Mouse (Mus musculus): Measurements from ENCODE around the gene Omp. TPM values are rescaled to one million over a fixed set of nuclear protein-coding genes. Genes with fewer than 3 reads are reported as not detected.

Omp gene
- total and polyA plus RNA-seq, 3 experiments: 0.08 TPM; not detected in 2

DNA sequence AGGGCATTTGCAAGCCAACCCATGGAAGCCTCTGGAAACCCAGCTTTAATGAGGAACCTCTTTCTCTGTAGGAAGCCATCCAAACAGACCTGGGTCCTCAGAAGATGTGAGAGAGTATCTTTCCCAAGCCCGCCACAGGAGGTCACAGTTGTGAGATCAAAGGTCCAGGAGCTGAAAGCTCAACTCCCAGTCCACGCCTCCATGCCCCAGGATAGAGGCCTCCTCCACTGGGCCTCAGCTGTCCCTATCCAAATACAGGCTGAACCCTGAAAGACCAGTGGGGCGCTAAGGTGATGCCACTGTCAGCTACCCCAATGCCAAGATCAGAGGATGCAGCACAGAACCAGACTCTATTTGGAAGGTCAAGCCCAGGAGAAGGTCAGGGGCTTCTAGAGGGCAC, 2.7 kb downstream of the Omp start:
- Histone ChIP-seq H3K4me3 (replicated peaks in 1 of 3; ENCODE audit: low read depth in 2 of 3, low read length in 2 of 3, poor library complexity in 1 of 3) (no peak overlapping the region), H3K9me3 (replicated peaks; ENCODE audit: low read length) (no peaks in the 10 kb centered on the region), H3K27ac (ENCODE audit: insufficient read depth, low read depth) (no peak overlapping the region), H3K27me3 (replicated peaks) (peaks cover 19% of the 10 kb centered on the region), H3K36me3 (replicated peaks in 1 of 2; ENCODE audit: control insufficient read depth in 1 of 2, insufficient read depth in 1 of 2, low read length in 1 of 2) (no peaks in the 10 kb centered on the region), H3K4me2 (ENCODE audit: insufficient read depth, low read depth, poor library complexity, severe bottlenecking) (no peak overlapping the region), H3K9ac (ENCODE audit: insufficient read depth, low read depth) (no peak overlapping the region), H3K4me1 (ENCODE audit: control insufficient read depth in 1 of 2, insufficient read depth in 2 of 2) (peaks cover 5 to 9% of the 10 kb centered on the region in 2 experiments), H3K79me2 (replicated peaks; ENCODE audit: control insufficient read depth, extremely low read depth, insufficient read depth, poor library complexity, severe bottlenecking) (no peaks in the 10 kb centered on the region)
- no peak for DNase-seq (ENCODE audit: extremely low read depth)
- no peak for TF ChIP-seq PAX5 (IDR thresholded peaks at IDR 0.05; ENCODE audit: low read length)
- no peak for TF ChIP-seq MEF2A (IDR thresholded peaks at IDR 0.05; ENCODE audit: borderline replicate concordance, low read depth, low read length)
- no peak for TF ChIP-seq ZKSCAN1 (IDR thresholded peaks at IDR 0.05; ENCODE audit: borderline replicate concordance, low read depth, low read length)
- TF ChIP-seq MAFK (IDR thresholded peaks at IDR 0.05; ENCODE audit: insufficient replicate concordance, low read length): no peak
- no peak for TF ChIP-seq KAT2A (IDR thresholded peaks at IDR 0.05; ENCODE audit: insufficient replicate concordance, low read length)
- TF ChIP-seq MXI1 (IDR thresholded peaks at IDR 0.05; ENCODE audit: low read depth, low read length): no peak
- no peak for TF ChIP-seq MAX (IDR thresholded peaks at IDR 0.05; ENCODE audit: low read length)
- no peak for TF ChIP-seq USF2 (conservative IDR thresholded peaks at IDR 0.05; ENCODE audit: low read depth, low read length)
- no peak for TF ChIP-seq RAD21 (IDR thresholded peaks at IDR 0.05; ENCODE audit: low read depth, low read length)
- TF ChIP-seq ZMIZ1 (IDR thresholded peaks at IDR 0.05; ENCODE audit: low read depth, low read length): no peak
- TF ChIP-seq BHLHE40 (IDR thresholded peaks at IDR 0.05; ENCODE audit: low read depth, low read length): no peak
- in situ Hi-C loops (cut with MboI; ENCODE audit: low pct_ligation_motif_present, low pct_unique_long_range_greater_than_20kb, low sequenced_read_pairs): loop anchor here (5.0 kb wide), 1 partner anchor 50 kb away; no protein-coding TSS in a partner anchor
- dilution Hi-C loops (cut with MboI; ENCODE audit: extremely low pct_ligation_motif_present, extremely low pct_unique_long_range_greater_than_20kb, low sequenced_read_pairs): no loop called here

DNA sequence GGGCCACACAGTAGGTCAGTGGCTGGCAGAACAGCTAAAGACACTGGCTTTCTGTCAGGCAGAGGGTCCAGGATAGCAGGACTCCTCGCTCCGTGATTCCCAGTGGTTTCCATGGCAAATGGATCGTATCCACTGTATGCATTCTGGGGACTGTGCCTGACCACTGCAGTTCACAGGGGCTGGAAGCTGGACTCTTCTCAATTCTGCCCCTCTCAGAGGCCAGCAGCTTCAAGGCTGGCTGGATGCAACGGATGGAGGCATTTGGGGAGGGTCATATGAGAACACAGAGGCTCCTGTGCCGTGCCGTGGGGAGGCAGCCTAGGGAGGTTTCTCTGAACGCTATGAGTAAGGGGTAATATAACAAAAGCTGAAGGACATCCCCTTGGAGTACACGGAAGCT, 3.1 kb downstream of the Omp start:
- H3K4me2 ChIP-seq (ENCODE audit: insufficient read depth, low read depth, poor library complexity, severe bottlenecking): no peak overlapping the region
- H3K27me3 ChIP-seq (replicated peaks): peaks cover 19% of the 10 kb centered on the region
- dilution Hi-C loops (cut with MboI; ENCODE audit: extremely low pct_ligation_motif_present, extremely low pct_unique_long_range_greater_than_20kb, low sequenced_read_pairs) (no loop called here), in situ Hi-C loops (cut with MboI; ENCODE audit: low pct_ligation_motif_present, low pct_unique_long_range_greater_than_20kb, low sequenced_read_pairs) (loop anchor here (5.0 kb wide), 1 partner anchor 50 kb away; no protein-coding TSS in a partner anchor)
- H3K79me2 ChIP-seq (replicated peaks; ENCODE audit: control insufficient read depth, extremely low read depth, insufficient read depth, poor library complexity, severe bottlenecking): no peaks in the 10 kb centered on the region
- peaks cover 5 to 7% of the 10 kb centered on the region in 2 experiments for H3K4me1 ChIP-seq (ENCODE audit: control insufficient read depth in 1 of 2, insufficient read depth in 2 of 2)
- DNase-seq (ENCODE audit: extremely low read depth): no peak
- H3K9me3 ChIP-seq (replicated peaks; ENCODE audit: low read length): no peaks in the 10 kb centered on the region
- TF ChIP-seq RCOR1 (conservative IDR thresholded peaks at IDR 0.05; ENCODE audit: low read depth, low read length) (no peak), TBP (conservative IDR thresholded peaks at IDR 0.05; ENCODE audit: low read depth, low read length) (no peak), GABPA (IDR thresholded peaks at IDR 0.05; ENCODE audit: insufficient replicate concordance, low read depth, low read length) (no peak), JUN (IDR thresholded peaks at IDR 0.05; ENCODE audit: insufficient read depth, low read depth, low read length) (no peak), PAX5 (IDR thresholded peaks at IDR 0.05; ENCODE audit: low read length) (no peak), ZNF384 (IDR thresholded peaks at IDR 0.05; ENCODE audit: low read depth, low read length) (no peak), ZKSCAN1 (IDR thresholded peaks at IDR 0.05; ENCODE audit: borderline replicate concordance, low read depth, low read length) (no peak), USF1 (IDR thresholded peaks at IDR 0.05; ENCODE audit: low read depth, low read length) (no peak), CTCF (conservative IDR thresholded peaks at IDR 0.05 in 1 of 2, IDR thresholded peaks at IDR 0.05 in 1 of 2; ENCODE audit: low read depth in 2 of 2, low read length in 2 of 2) (no peak), MAFK (IDR thresholded peaks at IDR 0.05; ENCODE audit: insufficient replicate concordance, low read length) (no peak), NELFE (IDR thresholded peaks at IDR 0.05; ENCODE audit: low read depth, low read length) (no peak), ELF1 (IDR thresholded peaks at IDR 0.05; ENCODE audit: low read depth, low read length) (no peak), HCFC1 (IDR thresholded peaks at IDR 0.05; ENCODE audit: low read depth, low read length) (no peak), SIN3A (IDR thresholded peaks at IDR 0.05; ENCODE audit: low read length) (no peak), MAX (IDR thresholded peaks at IDR 0.05; ENCODE audit: low read length) (no peak), POLR2AphosphoS2 (IDR thresholded peaks at IDR 0.05; ENCODE audit: low read depth, low read length) (no peak), RAD21 (IDR thresholded peaks at IDR 0.05; ENCODE audit: low read depth, low read length) (no peak), MXI1 (IDR thresholded peaks at IDR 0.05; ENCODE audit: low read depth, low read length) (no peak), EP300 (IDR thresholded peaks at IDR 0.05; ENCODE audit: low read length) (no peak), ETS1 (conservative IDR thresholded peaks at IDR 0.05; ENCODE audit: low read depth, low read length) (no peak)
- no peak overlapping the region for H3K9ac ChIP-seq (ENCODE audit: insufficient read depth, low read depth)
- H3K4me3 ChIP-seq (replicated peaks in 1 of 3; ENCODE audit: low read depth in 2 of 3, low read length in 2 of 3, poor library complexity in 1 of 3): no peak overlapping the region
- H3K27ac ChIP-seq (ENCODE audit: insufficient read depth, low read depth): no peak overlapping the region
- H3K36me3 ChIP-seq (replicated peaks in 1 of 2; ENCODE audit: control insufficient read depth in 1 of 2, insufficient read depth in 1 of 2, low read length in 1 of 2): no peaks in the 10 kb centered on the region
